Mouse (Mus musculus): Measurements from ENCODE around the gene Wrap53. TPM values are rescaled to one million over a fixed set of nuclear protein-coding genes. Genes with fewer than 3 reads are reported as not detected.

The Wrap53 gene
- polyA plus RNA-seq, 1 experiment from 2014 or later = 50.7 TPM

DNA sequence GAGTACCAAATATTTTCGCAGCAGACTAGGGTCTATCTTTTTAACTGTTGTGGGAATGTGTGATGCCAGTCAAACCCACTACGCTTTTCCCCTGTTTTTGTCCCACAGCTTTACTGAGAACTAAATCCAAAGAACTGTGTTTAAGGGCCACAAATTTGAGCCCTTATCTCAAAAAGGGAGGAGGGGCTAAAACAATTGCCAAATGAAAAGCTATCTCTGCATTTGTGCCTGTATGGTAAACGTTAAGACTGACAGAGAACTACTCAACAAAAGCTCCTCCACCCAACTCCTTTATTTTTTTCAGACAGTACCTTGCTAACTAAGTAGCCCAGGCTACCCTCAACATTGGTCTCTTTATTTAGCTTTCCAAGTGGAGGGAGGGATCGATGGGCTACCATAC is 12.7 kb upstream of the Wrap53 start:
- H3K36me3 ChIP-seq = peaks cover 76% of the 10 kb centered on the region

DNA sequence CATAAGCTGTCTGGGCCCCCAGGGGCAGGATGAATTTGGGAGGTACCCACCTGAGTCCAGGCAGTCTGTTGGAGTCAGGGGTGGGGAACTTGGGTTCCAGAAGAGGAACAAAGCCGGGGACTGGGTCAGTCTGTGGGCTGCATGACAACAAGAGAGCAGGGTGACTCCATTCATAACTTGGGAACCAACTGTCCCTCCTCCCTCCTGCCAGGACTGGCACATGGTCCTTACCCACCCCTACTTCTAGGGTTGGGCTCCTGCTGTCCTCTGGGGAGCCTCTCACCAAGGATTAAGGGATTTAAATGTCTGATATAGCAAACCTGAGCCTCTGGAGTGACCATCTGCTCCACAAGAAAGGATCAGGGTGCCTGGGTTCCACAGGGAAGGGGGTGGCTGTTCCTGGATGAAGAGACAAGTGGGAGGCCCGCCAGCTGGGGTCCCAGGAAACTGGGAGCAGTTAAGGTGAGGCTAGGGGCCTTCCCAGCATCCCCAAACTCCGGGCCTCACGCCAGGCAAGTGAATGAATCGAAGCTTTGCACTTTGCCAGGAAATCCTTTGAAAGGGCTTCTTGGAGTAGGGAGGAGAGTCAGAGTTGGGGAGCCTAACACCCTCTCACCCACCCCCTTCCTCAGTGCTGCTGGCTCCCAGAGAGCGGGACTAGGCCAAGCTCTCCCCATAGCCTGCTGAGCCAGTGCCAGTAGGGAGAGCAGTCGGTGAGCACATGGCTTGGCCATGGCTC is 12.0 kb upstream of the Wrap53 start:
- Histone ChIP-seq H3K4me3 (no peak overlapping the region), H3K27me3 (ENCODE audit: low read depth, poor library complexity, severe bottlenecking) (no peaks in the 10 kb centered on the region), H3K27ac (replicated peaks) (0 out of 2 replicates have a peak overlapping the region, but pooled peaks have one; percentile 24), H3K36me3 (peaks cover 83% of the 10 kb centered on the region), H3K9me3 (replicated peaks) (no peaks in the 10 kb centered on the region), H3K4me1 (peaks cover 6% of the 10 kb centered on the region; the same call in 1 of the 2 replicates)
- DNase-seq (ENCODE audit: low spot score) = no peak
- WGBS = 78% methylated on average over 7 of the region's 7 CpGs

More for the DNA sequence above, 12.7 kb upstream of the Wrap53 start:
- no peaks in the 10 kb centered on the region for H3K27me3 ChIP-seq (ENCODE audit: low read depth, poor library complexity, severe bottlenecking)
- WGBS = 84% methylated on average over 4 of the region's 4 CpGs
- H3K9me3 ChIP-seq (replicated peaks) = no peaks in the 10 kb centered on the region
- H3K27ac ChIP-seq (replicated peaks) = no peak overlapping the region
- peaks cover 6% of the 10 kb centered on the region; the same call in 1 of the 2 replicates for H3K4me1 ChIP-seq
- no peak for DNase-seq (ENCODE audit: low spot score)
- no peak overlapping the region for H3K4me3 ChIP-seq

DNA sequence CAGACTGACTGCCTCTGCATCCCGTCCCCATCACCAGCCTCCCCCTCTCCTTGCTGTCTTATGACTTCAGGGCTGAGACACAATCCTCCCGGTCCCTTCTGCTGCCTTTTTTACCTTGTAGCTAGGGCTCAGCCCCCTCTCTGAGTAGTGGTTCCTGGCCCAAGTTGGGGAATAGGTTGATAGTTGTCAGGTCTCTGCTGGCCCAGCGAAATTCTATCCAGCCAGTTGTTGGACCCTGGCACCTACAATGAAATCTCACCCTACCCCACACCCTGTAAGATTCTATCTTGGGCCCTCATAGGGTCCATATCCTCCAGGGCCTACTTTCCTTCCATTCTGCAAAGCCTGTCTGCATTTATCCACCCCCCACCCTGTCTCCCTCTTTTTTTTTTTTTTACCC is 11.4 kb upstream of the Wrap53 start:
- Histone ChIP-seq H3K36me3 (peaks cover 90% of the 10 kb centered on the region), H3K27me3 (ENCODE audit: low read depth, poor library complexity, severe bottlenecking) (no peaks in the 10 kb centered on the region), H3K4me1 (peaks cover 6% of the 10 kb centered on the region; the same call in 1 of the 2 replicates), H3K9me3 (replicated peaks) (no peaks in the 10 kb centered on the region), H3K27ac (replicated peaks) (no peak overlapping the region), H3K4me3 (no peak overlapping the region)
- WGBS = 82% methylated on average over 3 of the region's 3 CpGs
- DNase-seq (ENCODE audit: low spot score) = no peak

DNA sequence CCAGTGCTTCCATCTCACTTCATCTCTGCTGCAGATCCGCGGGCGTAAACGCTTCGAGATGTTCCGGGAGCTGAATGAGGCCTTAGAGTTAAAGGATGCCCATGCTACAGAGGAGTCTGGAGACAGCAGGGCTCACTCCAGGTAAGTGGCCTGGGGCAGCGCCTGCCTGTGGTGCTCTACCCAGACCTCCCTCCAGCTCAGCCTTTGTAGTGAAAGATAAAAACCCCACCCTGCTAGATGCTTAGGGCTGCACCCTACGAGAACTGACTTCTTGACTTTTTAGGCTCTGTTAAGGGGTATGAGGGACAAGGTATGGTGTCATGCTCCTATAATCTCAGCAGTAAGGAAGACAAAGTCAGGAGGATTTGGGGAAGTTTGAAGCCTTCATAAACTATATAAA is 10.6 kb upstream of the Wrap53 start:
- peaks cover 95% of the 10 kb centered on the region for H3K36me3 ChIP-seq
- no peaks in the 10 kb centered on the region for H3K9me3 ChIP-seq (replicated peaks)
- H3K27ac ChIP-seq (replicated peaks) = no peak overlapping the region
- WGBS = 95% methylated on average over 8 of the region's 8 CpGs
- DNase-seq (ENCODE audit: low spot score) = no peak
- no peak overlapping the region for H3K4me3 ChIP-seq
- H3K4me1 ChIP-seq = peaks cover 6% of the 10 kb centered on the region; the same call in 1 of the 2 replicates
- H3K27me3 ChIP-seq (ENCODE audit: low read depth, poor library complexity, severe bottlenecking) = no peaks in the 10 kb centered on the region

DNA sequence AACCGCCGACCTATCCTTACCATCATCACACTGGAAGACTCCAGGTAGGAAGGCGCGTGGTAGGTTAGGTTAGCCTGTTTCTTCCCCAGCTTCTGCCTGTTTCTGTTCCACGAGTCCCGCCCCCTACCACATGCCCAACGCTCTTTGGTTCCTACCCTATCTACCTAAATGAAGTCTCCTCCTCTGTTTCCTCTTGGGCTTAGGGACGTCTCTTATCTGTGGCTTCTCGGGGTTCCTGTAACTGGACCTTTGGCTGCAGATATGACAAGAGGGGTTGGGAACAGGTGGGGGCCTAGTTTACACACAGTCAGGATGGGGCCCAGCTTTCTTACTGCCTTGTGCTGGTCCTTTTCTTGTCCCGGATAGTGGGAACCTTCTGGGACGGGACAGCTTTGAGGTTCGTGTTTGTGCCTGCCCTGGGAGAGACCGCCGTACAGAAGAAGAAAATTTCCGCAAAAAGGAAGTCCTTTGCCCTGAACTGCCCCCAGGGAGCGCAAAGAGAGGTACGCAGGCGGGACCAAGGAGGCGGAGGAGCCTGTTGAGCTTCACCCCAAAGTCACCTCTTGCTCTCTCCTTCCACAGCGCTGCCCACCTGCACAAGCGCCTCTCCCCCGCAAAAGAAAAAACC is 9.3 kb upstream of the Wrap53 start:
- WGBS = 94% methylated on average over 22 of the region's 22 CpGs
- Histone ChIP-seq H3K4me3 (no peak overlapping the region), H3K36me3 (peaks cover 92% of the 10 kb centered on the region)

DNA sequence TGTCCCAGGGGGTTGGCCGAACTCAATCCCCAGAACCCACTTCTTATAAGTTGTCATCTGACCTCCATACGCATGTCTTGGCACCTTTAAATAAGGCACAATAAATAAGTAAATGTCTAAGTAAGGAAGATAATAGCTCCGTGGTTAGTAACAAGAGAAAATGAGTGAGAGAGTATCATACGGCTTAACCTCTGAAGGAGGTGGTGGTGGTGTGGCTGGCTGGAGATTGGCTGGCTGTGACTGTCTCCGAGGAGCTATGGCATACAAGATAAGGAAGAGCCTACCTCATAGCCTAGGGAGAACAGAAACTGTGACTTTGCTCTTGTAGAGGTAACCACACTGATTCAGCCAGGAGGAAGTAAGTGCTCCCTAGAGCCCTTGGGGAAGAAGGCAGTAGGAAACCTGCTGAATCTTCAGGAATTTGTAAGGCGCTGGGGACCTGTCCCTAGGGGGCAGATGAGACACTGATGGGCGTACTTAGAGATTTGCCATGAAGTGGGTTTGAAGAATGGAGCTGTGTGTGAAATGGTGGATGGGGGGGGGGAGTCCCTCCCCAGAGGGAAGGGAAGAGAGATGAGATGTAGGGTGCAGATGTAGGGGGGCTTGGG is 5.8 kb upstream of the Wrap53 start:
- Histone ChIP-seq H3K4me3 (no peak overlapping the region), H3K27me3 (ENCODE audit: low read depth, poor library complexity, severe bottlenecking) (no peaks in the 10 kb centered on the region), H3K4me1 (peaks cover 14% of the 10 kb centered on the region), H3K27ac (replicated peaks) (no peak overlapping the region), H3K9me3 (replicated peaks) (no peaks in the 10 kb centered on the region), H3K36me3 (peaks cover 73% of the 10 kb centered on the region)
- 87% methylated on average over 7 of the region's 7 CpGs for WGBS
- no peak for DNase-seq (ENCODE audit: low spot score)

More for the DNA sequence above, 9.3 kb upstream of the Wrap53 start:
- Histone ChIP-seq H3K27ac (replicated peaks) (no peak overlapping the region), H3K27me3 (ENCODE audit: low read depth, poor library complexity, severe bottlenecking) (no peaks in the 10 kb centered on the region), H3K4me1 (peaks cover 6% of the 10 kb centered on the region; the same call in 1 of the 2 replicates), H3K9me3 (replicated peaks) (no peaks in the 10 kb centered on the region)
- no peak for DNase-seq (ENCODE audit: low spot score)

DNA sequence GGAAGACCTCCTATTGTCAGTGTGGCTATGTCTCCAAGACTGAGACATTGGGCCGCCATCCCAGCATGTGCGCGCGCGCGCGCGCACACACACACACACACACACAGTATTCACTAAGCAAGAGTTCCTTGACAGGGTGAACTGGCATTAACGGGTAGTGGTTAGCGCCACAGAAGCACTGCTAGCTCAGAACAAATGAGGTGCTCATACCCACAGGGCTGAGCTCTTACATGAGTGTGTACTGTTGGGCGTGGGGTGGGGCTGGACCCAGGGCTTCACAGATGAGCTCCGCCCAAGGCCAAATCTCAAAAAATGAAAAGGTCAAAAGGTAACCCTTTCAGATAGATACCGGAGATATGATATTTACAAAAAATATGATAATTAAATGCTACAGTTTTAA is 4.9 kb upstream of the Wrap53 start:
- Histone ChIP-seq H3K27ac (replicated peaks) (no peak overlapping the region), H3K4me1 (peaks cover 14% of the 10 kb centered on the region), H3K4me3 (no peak overlapping the region), H3K9me3 (replicated peaks) (no peaks in the 10 kb centered on the region), H3K36me3 (peaks cover 64% of the 10 kb centered on the region), H3K27me3 (ENCODE audit: low read depth, poor library complexity, severe bottlenecking) (no peaks in the 10 kb centered on the region)
- DNase-seq (ENCODE audit: low spot score) = no peak
- WGBS = 97% methylated on average over 13 of the region's 13 CpGs

DNA sequence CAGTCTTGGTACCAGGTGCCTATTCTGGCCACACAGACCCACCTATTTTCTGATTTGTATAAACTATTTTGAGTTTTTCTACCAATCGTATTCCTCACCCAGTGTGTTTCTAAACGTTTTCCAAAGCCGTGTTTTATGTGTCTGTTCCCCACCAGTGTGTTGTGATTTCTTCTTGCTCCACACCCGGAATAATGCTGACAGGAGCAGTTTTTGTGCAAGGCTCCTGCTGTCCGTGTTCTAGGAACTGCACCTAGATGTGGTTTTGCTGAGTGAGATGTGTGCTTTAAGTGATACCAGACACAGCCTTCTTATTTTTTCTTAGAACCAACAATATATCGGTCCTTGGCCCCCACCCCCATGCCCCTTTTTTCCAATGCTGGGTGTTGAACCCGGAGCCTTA is 4.0 kb upstream of the Wrap53 start:
- 93% methylated on average over 7 of the region's 7 CpGs for WGBS
- H3K9me3 ChIP-seq (replicated peaks) = no peaks in the 10 kb centered on the region
- H3K27ac ChIP-seq (replicated peaks) = no peak overlapping the region
- no peak for DNase-seq (ENCODE audit: low spot score)
- peaks cover 19% of the 10 kb centered on the region for H3K4me1 ChIP-seq
- H3K27me3 ChIP-seq (ENCODE audit: low read depth, poor library complexity, severe bottlenecking) = no peaks in the 10 kb centered on the region
- H3K36me3 ChIP-seq = peaks cover 54% of the 10 kb centered on the region
- no peak overlapping the region for H3K4me3 ChIP-seq

DNA sequence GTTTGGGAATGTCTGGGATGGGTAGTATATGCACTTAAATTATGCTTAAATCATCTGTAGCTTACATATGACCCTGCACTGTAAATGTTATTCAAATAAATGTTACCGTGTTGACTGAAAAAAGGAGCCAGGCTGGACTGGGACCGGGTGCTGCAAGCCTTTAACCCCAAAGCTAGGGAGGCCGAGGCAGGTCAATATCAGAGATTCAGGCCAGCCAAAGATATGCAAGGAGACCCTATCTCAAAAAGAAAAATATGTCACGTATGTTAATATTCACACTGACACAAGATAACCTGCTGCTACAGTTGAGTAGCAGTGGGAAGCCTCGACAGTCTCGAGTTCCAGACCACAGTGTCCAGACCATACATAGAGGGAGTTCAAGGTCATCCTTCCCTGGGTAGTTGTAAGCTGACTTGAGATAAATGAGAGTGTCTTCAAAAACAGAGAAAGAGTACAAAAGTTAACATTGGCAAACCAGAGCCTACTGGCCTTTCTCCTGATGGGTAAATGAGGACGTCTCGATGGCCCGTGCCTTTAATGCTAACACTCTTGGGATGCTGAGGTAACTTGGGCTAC is 2.3 kb upstream of the Wrap53 start:
- Histone ChIP-seq H3K36me3 (peaks cover 41% of the 10 kb centered on the region), H3K4me3 (peak overlapping the region; percentile 90), H3K27ac (replicated peaks) (peak overlapping the region; percentile 91), H3K4me1 (peaks cover 32% of the 10 kb centered on the region), H3K27me3 (ENCODE audit: low read depth, poor library complexity, severe bottlenecking) (no peaks in the 10 kb centered on the region), H3K9me3 (replicated peaks) (no peaks in the 10 kb centered on the region)
- no peak for DNase-seq (ENCODE audit: low spot score)
- 68% methylated on average over 9 of the region's 9 CpGs for WGBS

DNA sequence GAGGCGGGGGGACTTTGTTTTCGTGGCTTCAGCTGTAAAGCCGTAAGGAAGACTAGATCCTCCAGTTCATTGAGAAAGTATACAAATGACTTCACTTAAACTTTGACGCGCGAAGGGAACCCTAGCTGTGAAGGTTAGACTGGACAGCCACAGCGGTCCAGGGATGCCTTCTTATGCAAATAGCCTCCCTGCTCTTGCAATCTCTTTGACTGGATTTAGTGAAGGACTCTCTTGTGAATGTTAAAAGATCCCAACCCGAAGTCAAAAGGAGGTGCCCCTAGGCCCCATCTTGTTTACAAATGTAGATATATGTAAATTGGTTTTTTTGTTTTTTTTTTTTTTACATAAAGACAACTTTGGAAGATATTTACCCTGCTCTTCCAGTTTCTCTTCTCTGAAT is 1.8 kb upstream of the Wrap53 start:
- under 1% methylated on average over 8 of the region's 8 CpGs for WGBS
- no peak for DNase-seq (ENCODE audit: low spot score)
- peaks cover 37% of the 10 kb centered on the region for H3K4me1 ChIP-seq

DNA sequence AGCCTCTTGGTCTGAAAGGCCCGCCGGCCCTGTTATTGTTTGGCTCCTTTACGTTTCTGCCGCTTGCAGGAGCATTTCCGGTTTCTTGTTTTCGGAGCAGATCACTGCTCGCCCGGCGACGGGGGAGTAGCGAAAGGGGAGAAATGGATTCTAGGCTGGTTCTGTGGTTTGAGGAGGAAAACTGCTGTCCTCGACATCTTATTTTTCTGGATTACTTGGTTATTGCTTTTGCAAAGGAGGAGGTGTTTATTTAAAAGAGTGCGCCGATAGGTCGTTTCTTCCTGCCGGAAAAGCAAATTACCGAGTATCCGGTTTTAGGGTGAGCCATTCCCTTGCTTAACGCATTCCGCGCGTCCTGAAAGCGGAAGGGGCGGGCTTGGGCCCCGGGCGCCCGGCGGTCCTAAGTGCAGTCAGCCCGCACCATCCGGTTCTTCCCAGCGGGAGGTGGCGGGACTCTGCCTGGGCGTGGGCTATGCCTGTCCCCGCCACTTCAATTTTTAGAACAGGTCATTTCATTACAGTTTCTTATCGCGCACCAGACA is 1.2 kb upstream of the Wrap53 start:
- Histone ChIP-seq H3K4me3 (peak overlapping the region; percentile 90), H3K36me3 (peaks cover 37% of the 10 kb centered on the region), H3K4me1 (peaks cover 41% of the 10 kb centered on the region), H3K27me3 (ENCODE audit: low read depth, poor library complexity, severe bottlenecking) (no peaks in the 10 kb centered on the region), H3K27ac (replicated peaks) (peak overlapping the region; percentile 91), H3K9me3 (replicated peaks) (no peaks in the 10 kb centered on the region)
- peak; percentile 94 for DNase-seq (ENCODE audit: low spot score)
- WGBS = under 1% methylated on average over 36 of the region's 36 CpGs

More for the DNA sequence above, 1.8 kb upstream of the Wrap53 start:
- Histone ChIP-seq H3K36me3 (peaks cover 41% of the 10 kb centered on the region), H3K9me3 (replicated peaks) (no peaks in the 10 kb centered on the region), H3K27me3 (ENCODE audit: low read depth, poor library complexity, severe bottlenecking) (no peaks in the 10 kb centered on the region), H3K27ac (replicated peaks) (peak overlapping the region; percentile 91), H3K4me3 (peak overlapping the region; percentile 90)

DNA sequence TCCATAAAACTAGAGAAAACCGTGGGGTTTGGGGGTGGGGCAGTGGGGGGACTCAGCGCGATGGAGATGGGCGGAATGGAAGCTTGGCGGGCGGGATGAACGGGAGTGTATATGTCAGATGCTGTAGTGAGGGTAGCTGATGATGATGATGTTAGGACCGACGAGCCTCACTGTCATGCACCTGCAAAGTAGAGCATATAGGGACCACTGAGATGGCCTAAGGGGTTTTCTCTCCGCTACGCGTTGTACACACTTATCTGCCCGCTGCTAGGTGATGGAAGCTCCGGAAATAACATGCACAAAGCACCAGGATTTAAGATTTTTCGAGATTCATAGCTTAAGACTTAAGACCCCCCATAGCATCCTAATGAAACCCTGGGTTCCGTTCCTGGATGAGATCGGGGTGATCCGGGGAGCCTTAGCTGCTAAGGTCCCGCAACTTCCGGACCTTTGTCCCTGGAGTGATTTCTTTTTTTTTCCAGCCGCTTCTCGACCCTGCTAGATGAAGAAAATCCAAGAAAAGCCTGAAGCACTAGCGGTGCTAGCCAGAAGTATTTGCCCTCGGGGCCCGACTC is 604 bp upstream of the Wrap53 start:
- H3K27ac ChIP-seq (replicated peaks) = peak overlapping the region; percentile 91
- under 1% methylated on average over 25 of the region's 25 CpGs for whole genome bisulfite sequencing
- H3K4me1 ChIP-seq = peaks cover 46% of the 10 kb centered on the region
- H3K27me3 ChIP-seq (ENCODE audit: low read depth, poor library complexity, severe bottlenecking) = no peaks in the 10 kb centered on the region
- H3K4me3 ChIP-seq = peak overlapping the region; percentile 90
- no peak for DNase-seq (ENCODE audit: low spot score)
- peaks cover 36% of the 10 kb centered on the region for H3K36me3 ChIP-seq
- no peaks in the 10 kb centered on the region for H3K9me3 ChIP-seq (replicated peaks)
